Mouse (Mus musculus): ENCODE data around the gene Olfr741.

Olfr741 gene

GRCm38 (mm10) chr14:50472438-50472837 is at the start of gene Olfr741:
Olfr741 (plus strand) TSS chr14:50472738.
- no peak for DNase-seq (ENCODE audit: low read depth, low spot score)

GRCm38 (mm10) chr14:50445245-50445644 is 27.3 kb upstream of the Olfr741 start, which contains the start of gene Olfr740:
Olfr740 (plus strand) TSS chr14:50445545.
- no peak for DNase-seq (ENCODE audit: low read depth, low spot score)

- no peak for DNase-seq (ENCODE audit: low read depth, low spot score)
These were observed 5.9 kb downstream of the Olfr741 start for GRCm38 (mm10) chr14:50478406-50478805.

GRCm38 (mm10) chr14:50503300-50503699 is 30.8 kb downstream of the Olfr741 start, which contains the start of gene Olfr742:
Olfr742 (plus strand) TSS chr14:50503600.
- no peak for DNase-seq (ENCODE audit: low read depth, low spot score)

- no peak for DNase-seq (ENCODE audit: low read depth, low spot score)
These were observed 49.0 kb downstream of the Olfr741 start, which contains the start of gene Olfr743 for GRCm38 (mm10) chr14:50521539-50521938. Olfr743 (plus strand) TSS chr14:50521839.
